Mouse (Mus musculus): ENCODE data around the gene Vars. TPM values are rescaled to one million over a fixed set of nuclear protein-coding genes. Genes with fewer than 3 reads are reported as not detected.
"Not testable (repeated sequence)": the region's sequence is repeated elsewhere in the genome, so short reads cannot be mapped to it uniquely, and the experiment has no call there.

The Vars gene
- total RNA-seq, 1 experiment from 2014 or later, result 89.9 TPM

- ATAC-seq (replicated peaks; ENCODE audit: insufficient number of reproducible peaks, low FRiP score, low TSS enrichment, poor library complexity, severe bottlenecking), result no peak
Observed at GRCm38 (mm10) chr17:35019894-35020293, 19.1 kb downstream of the Vars start.

GRCm38 (mm10) chr17:35020551-35020950 lies 19.8 kb downstream of the Vars start:
- ATAC-seq (replicated peaks; ENCODE audit: insufficient number of reproducible peaks, low FRiP score, low TSS enrichment, poor library complexity, severe bottlenecking), result no peak

GRCm38 (mm10) chr17:35021163-35021808 lies 20.5 kb downstream of the Vars start:
- peak; percentile 67 for ATAC-seq (replicated peaks; ENCODE audit: insufficient number of reproducible peaks, low FRiP score, low TSS enrichment, poor library complexity, severe bottlenecking)

- ATAC-seq (replicated peaks; ENCODE audit: insufficient number of reproducible peaks, low FRiP score, low TSS enrichment, poor library complexity, severe bottlenecking), result no peak
Observed at GRCm38 (mm10) chr17:35021842-35022477, 21.2 kb downstream of the Vars start.

GRCm38 (mm10) chr17:35022541-35023060 lies 21.8 kb downstream of the Vars start:
- ATAC-seq (replicated peaks; ENCODE audit: insufficient number of reproducible peaks, low FRiP score, low TSS enrichment, poor library complexity, severe bottlenecking), result no peak

GRCm38 (mm10) chr17:35023221-35023620 lies 22.4 kb downstream of the Vars start:
- no peak for ATAC-seq (replicated peaks; ENCODE audit: insufficient number of reproducible peaks, low FRiP score, low TSS enrichment, poor library complexity, severe bottlenecking)

GRCm38 (mm10) chr17:35023756-35024155 lies 23.0 kb downstream of the Vars start:
- peak; percentile 52 for ATAC-seq (replicated peaks; ENCODE audit: insufficient number of reproducible peaks, low FRiP score, low TSS enrichment, poor library complexity, severe bottlenecking)

- no peak for ATAC-seq (replicated peaks; ENCODE audit: insufficient number of reproducible peaks, low FRiP score, low TSS enrichment, poor library complexity, severe bottlenecking)
Observed at GRCm38 (mm10) chr17:35024261-35024660, 23.5 kb downstream of the Vars start.

GRCm38 (mm10) chr17:35024691-35025488 lies 24.1 kb downstream of the Vars start:
- no peak for ATAC-seq (replicated peaks; ENCODE audit: insufficient number of reproducible peaks, low FRiP score, low TSS enrichment, poor library complexity, severe bottlenecking)

GRCm38 (mm10) chr17:35026206-35026605 lies 25.4 kb downstream of the Vars start:
- no peak for ATAC-seq (replicated peaks; ENCODE audit: insufficient number of reproducible peaks, low FRiP score, low TSS enrichment, poor library complexity, severe bottlenecking)

GRCm38 (mm10) chr17:35027277-35028068 lies 26.7 kb downstream of the Vars start, which contains the start of gene Sapcd1:
TSS of gene Sapcd1 (minus strand) at chr17:35028016.
- ATAC-seq (replicated peaks; ENCODE audit: insufficient number of reproducible peaks, low FRiP score, low TSS enrichment, poor library complexity, severe bottlenecking), result no peak

- ATAC-seq (replicated peaks; ENCODE audit: insufficient number of reproducible peaks, low FRiP score, low TSS enrichment, poor library complexity, severe bottlenecking), result no peak
Observed at GRCm38 (mm10) chr17:35028315-35028714, 27.5 kb downstream of the Vars start.

- peak; percentile 76 for ATAC-seq (replicated peaks; ENCODE audit: insufficient number of reproducible peaks, low FRiP score, low TSS enrichment, poor library complexity, severe bottlenecking)
Observed at GRCm38 (mm10) chr17:35029691-35030532, 29.1 kb downstream of the Vars start.

- no peak for ATAC-seq (replicated peaks; ENCODE audit: insufficient number of reproducible peaks, low FRiP score, low TSS enrichment, poor library complexity, severe bottlenecking)
Observed at GRCm38 (mm10) chr17:35031272-35031671, 30.5 kb downstream of the Vars start.

GRCm38 (mm10) chr17:35031880-35032279 lies 31.1 kb downstream of the Vars start:
- no peak for ATAC-seq (replicated peaks; ENCODE audit: insufficient number of reproducible peaks, low FRiP score, low TSS enrichment, poor library complexity, severe bottlenecking)

GRCm38 (mm10) chr17:35032323-35032870 lies 31.6 kb downstream of the Vars start:
- no peak for ATAC-seq (replicated peaks; ENCODE audit: insufficient number of reproducible peaks, low FRiP score, low TSS enrichment, poor library complexity, severe bottlenecking)

GRCm38 (mm10) chr17:35033703-35034102 lies 32.9 kb downstream of the Vars start:
- not testable (repeated sequence) for ATAC-seq (replicated peaks; ENCODE audit: insufficient number of reproducible peaks, low FRiP score, low TSS enrichment, poor library complexity, severe bottlenecking)

- ATAC-seq (replicated peaks; ENCODE audit: insufficient number of reproducible peaks, low FRiP score, low TSS enrichment, poor library complexity, severe bottlenecking), result no peak
Observed at GRCm38 (mm10) chr17:35034896-35035295, 34.1 kb downstream of the Vars start.

Measured in monocyte, adult 5-6 weeks (primary cell).